ENCODE assay signal across 11 mouse cellular contexts in genomic region chr7:65095631-65096107, GRCm38 (mm10).
DNase-seq lines count a peak whose midpoint lies in the region; ATAC-seq lines count a peak whose summit lies in the region.
"Had no signal": no experiment of that assay in that cellular context is flagged by ENCODE, and none has a peak within 500 bp of the region (broad histone marks: within the 10 kb centered on the region; RNA-seq: fewer than 3 reads in every experiment).

No protein-coding gene starts in this region.

- H3K9ac ChIP-seq in lung, embryonic 16.5 days (ENCODE audit: low read length) = no peak overlapping the region
- H3K9ac ChIP-seq: liver, embryonic 12.5 days had no signal

- H3K9me3 ChIP-seq in lung, embryonic 16.5 days (ENCODE audit: control insufficient read depth, low read length) = no peaks in the 10 kb centered on the region
- H3K9me3 ChIP-seq: liver, embryonic 12.5 days had no signal

- 26% methylated on average over 5 of the region's 5 CpGs for WGBS in lung, embryonic 16.5 days

- H3K4me3 ChIP-seq in lung, embryonic 16.5 days (ENCODE audit: low read length) = no peak overlapping the region
- H3K4me3 ChIP-seq: liver, embryonic 12.5 days; myocyte had no signal

- H3K27me3 ChIP-seq in lung, embryonic 16.5 days (ENCODE audit: control insufficient read depth, insufficient read depth, low read depth, low read length) = no peaks in the 10 kb centered on the region
- H3K27me3 ChIP-seq: liver, embryonic 12.5 days had no signal

- H3K27ac ChIP-seq in lung, embryonic 16.5 days (ENCODE audit: low read length) = no peak overlapping the region
- H3K27ac ChIP-seq: liver, embryonic 12.5 days had no signal

- ATAC-seq in lung, embryonic 16.5 days (ENCODE audit: low read depth) = peak; percentile 51; the same call in 1 of the 2 replicates
- ATAC-seq: liver, embryonic 12.5 days had no signal

- H3K4me2 ChIP-seq in lung, embryonic 16.5 days (ENCODE audit: low read depth, low read length) = no peak overlapping the region
- H3K4me2 ChIP-seq: liver, embryonic 12.5 days had no signal

- no peaks in the 10 kb centered on the region for H3K4me1 ChIP-seq in lung, embryonic 16.5 days (replicated peaks; ENCODE audit: control insufficient read depth, insufficient read depth, low read length)
- H3K4me1 ChIP-seq: liver, embryonic 12.5 days had no signal

- no peaks in the 10 kb centered on the region for H3K36me3 ChIP-seq in lung, embryonic 16.5 days (ENCODE audit: control insufficient read depth, insufficient read depth, low read length)
- H3K36me3 ChIP-seq: liver, embryonic 12.5 days had no signal

- peak; percentile 41 to 52 for DNase-seq in frontal cortex, adult 2 months (ENCODE audit: extremely low spot score in 1 of 2, low spot score in 1 of 2)
- DNase-seq in frontal cortex, postnatal 14 days (ENCODE audit: low spot score in 2 of 2) = no peak
- DNase-seq in layer of hippocampus, adult 18-20 months (ENCODE audit: low spot score in 2 of 2) = peak; percentile 47 to 76
- DNase-seq in layer of hippocampus, adult 9-10 months (ENCODE audit: low spot score) = no peak
- peak; percentile 57 to 74 for DNase-seq in cerebellum, postnatal 10 days
- no peak for DNase-seq in urinary bladder, postnatal 14 days (ENCODE audit: low spot score)
- no peak for DNase-seq in urinary bladder, postnatal 25 days (ENCODE audit: low spot score)
- DNase-seq: adrenal gland, adult 2 months had no signal

Comparison
In these comparisons a context has a peak if more than half of its experiments do, and no peak if none do; other contexts are left out.
1. DNase-seq: peak in frontal cortex, adult 2 months (2 of 2), layer of hippocampus, adult 18-20 months (2 of 2) and cerebellum, postnatal 10 days (2 of 2); none in frontal cortex, postnatal 14 days (0 of 2), layer of hippocampus, adult 9-10 months (single experiment), urinary bladder, postnatal 14 days (single experiment) and urinary bladder, postnatal 25 days (single experiment).